ENCODE assay signal across 25 mouse cellular contexts in the genomic region with DNA sequence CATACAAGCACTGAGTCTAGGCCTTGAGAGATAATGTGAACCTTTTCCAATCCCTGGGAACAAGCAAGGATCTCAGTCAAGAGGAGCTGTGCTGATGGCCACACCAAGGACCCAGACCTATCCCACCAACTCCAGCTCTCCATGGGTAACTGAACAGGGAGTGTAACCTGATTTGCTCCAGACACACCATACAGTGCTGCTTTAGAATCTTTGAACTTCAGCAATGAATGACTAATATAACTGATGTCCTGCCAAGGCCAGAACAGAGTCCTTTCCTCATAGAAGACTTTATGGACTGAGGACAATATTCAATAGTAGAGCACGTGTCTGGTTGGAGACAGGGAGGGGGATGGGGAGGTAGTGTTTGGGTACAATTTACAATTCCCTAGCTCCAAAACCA. TPM values are rescaled to one million over a fixed set of nuclear protein-coding genes. Genes with fewer than 3 reads are reported as not detected.
DNase-seq lines count a peak whose midpoint lies in the region; ATAC-seq and TF ChIP-seq lines count a peak whose summit lies in the region.
"Had no signal": no experiment of that assay in that cellular context is flagged by ENCODE, and none has a peak within 500 bp of the region (broad histone marks: within the 10 kb centered on the region; RNA-seq: fewer than 3 reads in every experiment).

No protein-coding gene starts in this region.

- H3K9ac ChIP-seq in heart, embryonic 13.5 days: no peak overlapping the region
- H3K9ac ChIP-seq in kidney, embryonic 14.5 days (ENCODE audit: low read depth, low read length): no peak overlapping the region
- H3K9ac ChIP-seq in intestine, embryonic 15.5 days: no peak overlapping the region
- no peak overlapping the region for H3K9ac ChIP-seq in kidney, postnatal 0 days (ENCODE audit: low read depth, low read length)
- H3K9ac ChIP-seq: embryonic facial prominence, embryonic 12.5 days; forebrain, postnatal 0 days; hindbrain, embryonic 14.5 days; liver, embryonic 14.5 days; lung, embryonic 15.5 days; midbrain, embryonic 15.5 days; neural tube, embryonic 12.5 days had no signal

- WGBS in heart, embryonic 13.5 days: 26% methylated on average over 1 of the region's 1 CpGs
- 65% methylated on average over 1 of the region's 1 CpGs for WGBS in kidney, embryonic 14.5 days
- WGBS in intestine, embryonic 15.5 days: 42% methylated on average over 1 of the region's 1 CpGs
- 54% methylated on average over 1 of the region's 1 CpGs for WGBS in kidney, postnatal 0 days

- peak overlapping the region; percentile 36; the same call in 1 of the 2 replicates for H3K27ac ChIP-seq in heart, embryonic 13.5 days (replicated peaks)
- H3K27ac ChIP-seq in kidney, embryonic 14.5 days (ENCODE audit: low read depth, low read length): no peak overlapping the region
- H3K27ac ChIP-seq in intestine, embryonic 15.5 days: no peak overlapping the region
- no peak overlapping the region for H3K27ac ChIP-seq in kidney, postnatal 0 days
- H3K27ac ChIP-seq: embryonic facial prominence, embryonic 12.5 days; heart, adult 2 months; hindbrain, embryonic 14.5 days; layer of hippocampus, adult 2 months; liver, embryonic 14.5 days; lung, embryonic 15.5 days; midbrain, embryonic 15.5 days; neural tube, embryonic 12.5 days had no signal

- no peaks in the 10 kb centered on the region for H3K27me3 ChIP-seq in heart, embryonic 13.5 days (replicated peaks)
- H3K27me3 ChIP-seq in kidney, embryonic 14.5 days (ENCODE audit: control insufficient read depth, insufficient read depth, low read length): no peaks in the 10 kb centered on the region
- no peaks in the 10 kb centered on the region for H3K27me3 ChIP-seq in intestine, embryonic 15.5 days (replicated peaks)
- no peaks in the 10 kb centered on the region; the same call in 1 of the 2 replicates for H3K27me3 ChIP-seq in kidney, postnatal 0 days (ENCODE audit: insufficient read depth, low read length)
- H3K27me3 ChIP-seq: embryonic facial prominence, embryonic 12.5 days; lung, embryonic 15.5 days; megakaryocyte, embryonic 14.5 days; midbrain, embryonic 15.5 days; neural tube, embryonic 12.5 days had no signal

- H3K4me3 ChIP-seq in heart, embryonic 13.5 days: no peak overlapping the region
- no peak overlapping the region for H3K4me3 ChIP-seq in kidney, embryonic 14.5 days (ENCODE audit: low read length)
- no peak overlapping the region for H3K4me3 ChIP-seq in intestine, embryonic 15.5 days (replicated peaks)
- H3K4me3 ChIP-seq in kidney, postnatal 0 days (replicated peaks; ENCODE audit: low read depth, low read length): no peak overlapping the region
- H3K4me3 ChIP-seq: embryonic facial prominence, embryonic 12.5 days; heart, adult 2 months; layer of hippocampus, adult 2 months; lung, embryonic 15.5 days; midbrain, embryonic 15.5 days; neural tube, embryonic 12.5 days had no signal

- no peaks in the 10 kb centered on the region for H3K9me3 ChIP-seq in heart, embryonic 13.5 days
- H3K9me3 ChIP-seq in kidney, embryonic 14.5 days (ENCODE audit: control insufficient read depth, low read length): no peaks in the 10 kb centered on the region
- H3K9me3 ChIP-seq in intestine, embryonic 15.5 days: no peaks in the 10 kb centered on the region
- H3K9me3 ChIP-seq in kidney, postnatal 0 days (replicated peaks; ENCODE audit: low read length): no peaks in the 10 kb centered on the region
- H3K9me3 ChIP-seq: embryonic facial prominence, embryonic 12.5 days; lung, embryonic 15.5 days; megakaryocyte, embryonic 14.5 days; midbrain, embryonic 15.5 days; neural tube, embryonic 12.5 days had no signal

- TF ChIP-seq CTCF in kidney, postnatal 0 days (IDR thresholded peaks at IDR 0.05; ENCODE audit: low read depth): no peak

- no peak for DNase-seq in heart, postnatal 4 days
- DNase-seq in kidney, adult 9 months: peak; percentile 88
- DNase-seq in kidney, postnatal 0 days (ENCODE audit: low spot score): no peak
- DNase-seq: cerebellum, adult 18-20 months; cerebellum, postnatal 25 days; forebrain, postnatal 0 days; gastrocnemius, postnatal 25 days; heart, adult 2 months; lung, postnatal 36 days; right cerebral cortex, postnatal 14 days; spleen, adult 18-20 months; thymus, postnatal 25 days had no signal

- peaks cover 48% of the 10 kb centered on the region for H3K4me1 ChIP-seq in heart, embryonic 13.5 days
- H3K4me1 ChIP-seq in kidney, embryonic 14.5 days (ENCODE audit: control insufficient read depth, insufficient read depth, low read length): peaks cover 15% of the 10 kb centered on the region; the same call in 1 of the 2 replicates
- peaks cover 8% of the 10 kb centered on the region; the same call in 1 of the 2 replicates for H3K4me1 ChIP-seq in intestine, embryonic 15.5 days (replicated peaks)
- peaks cover 13% of the 10 kb centered on the region for H3K4me1 ChIP-seq in kidney, postnatal 0 days (replicated peaks; ENCODE audit: insufficient read depth, low read length)

- no peak for ATAC-seq in heart, embryonic 13.5 days (ENCODE audit: extremely low read depth, insufficient number of reproducible peaks, low FRiP score, low TSS enrichment)
- ATAC-seq in kidney, embryonic 14.5 days (ENCODE audit: low FRiP score, low TSS enrichment): no peak
- peak; percentile 71 for ATAC-seq in intestine, embryonic 15.5 days
- peak; percentile 60 for ATAC-seq in kidney, postnatal 0 days (replicated peaks; ENCODE audit: low FRiP score, low read depth)
- no peak for ATAC-seq in cerebellum, adult (ENCODE audit: insufficient number of reproducible peaks, low FRiP score, low TSS enrichment)
- ATAC-seq: forebrain, postnatal 0 days; inflammation-experienced regulatory T-cells, adult 6 months; midbrain, embryonic 15.5 days had no signal

- no peak overlapping the region for H3K4me2 ChIP-seq in heart, embryonic 13.5 days
- no peak overlapping the region for H3K4me2 ChIP-seq in kidney, embryonic 14.5 days (replicated peaks; ENCODE audit: low read depth, low read length)
- H3K4me2 ChIP-seq in intestine, embryonic 15.5 days (replicated peaks): no peak overlapping the region
- H3K4me2 ChIP-seq in kidney, postnatal 0 days (ENCODE audit: low read length): no peak overlapping the region
- H3K4me2 ChIP-seq: embryonic facial prominence, embryonic 12.5 days; hindbrain, embryonic 14.5 days; lung, embryonic 15.5 days; midbrain, embryonic 15.5 days; neural tube, embryonic 12.5 days had no signal

- H3K36me3 ChIP-seq in heart, embryonic 13.5 days: no peaks in the 10 kb centered on the region
- H3K36me3 ChIP-seq in kidney, embryonic 14.5 days (ENCODE audit: control insufficient read depth, insufficient read depth, low read length): no peaks in the 10 kb centered on the region
- no peaks in the 10 kb centered on the region for H3K36me3 ChIP-seq in intestine, embryonic 15.5 days
- no peaks in the 10 kb centered on the region for H3K36me3 ChIP-seq in kidney, postnatal 0 days (ENCODE audit: insufficient read depth, low read length)
- H3K36me3 ChIP-seq: embryonic facial prominence, embryonic 12.5 days; lung, embryonic 15.5 days; midbrain, embryonic 15.5 days; neural tube, embryonic 12.5 days had no signal

RNA-seq across cellular contexts. Expression of a gene that starts 14.2 kb away (rescaled TPM):
- 23.7 and 23.9 TPM in 2 replicates for polyA plus RNA-seq in heart, embryonic 13.5 days (2015; fragmentation: Nextera tagmentation; extraction: Ambion mirVana)
- 10 to 100 TPM; 92.5 to 97.5 TPM for total RNA-seq in heart, postnatal 4 days (2021)
- 21.5 and 42.4 TPM in 2 replicates for polyA plus RNA-seq in kidney, embryonic 14.5 days (2014; fragmentation: Nextera tagmentation; extraction: Ambion mirVana)
- polyA plus RNA-seq in intestine, embryonic 15.5 days (2015; fragmentation: Nextera tagmentation; extraction: Ambion mirVana): 25.0 and 26.0 TPM in 2 replicates
- polyA plus RNA-seq in kidney, postnatal 0 days (2015; fragmentation: Nextera tagmentation; extraction: Ambion mirVana): 24.9 and 27.6 TPM in 2 replicates

RNA-seq across cellular contexts. Expression of a gene that starts 20.1 kb away (rescaled TPM):
- 9.2 TPM in 2 replicates for polyA plus RNA-seq in heart, embryonic 13.5 days (2015; fragmentation: Nextera tagmentation; extraction: Ambion mirVana)
- 10 to 100 TPM; 13.9 to 14.6 TPM for total RNA-seq in heart, postnatal 4 days (2021)
- 5.5 and 5.9 TPM in 2 replicates for polyA plus RNA-seq in kidney, embryonic 14.5 days (2014; fragmentation: Nextera tagmentation; extraction: Ambion mirVana)
- polyA plus RNA-seq in intestine, embryonic 15.5 days (2015; fragmentation: Nextera tagmentation; extraction: Ambion mirVana): 34.6 and 36.4 TPM in 2 replicates
- polyA plus RNA-seq in kidney, postnatal 0 days (2015; fragmentation: Nextera tagmentation; extraction: Ambion mirVana): 60.0 and 66.9 TPM in 2 replicates
- polyA plus RNA-seq: inflammation-experienced regulatory T-cells, adult 6 months had no signal

RNA-seq across cellular contexts. Expression of a gene that starts 56.5 kb away (rescaled TPM):
- polyA plus RNA-seq in heart, embryonic 13.5 days (2015; fragmentation: Nextera tagmentation; extraction: Ambion mirVana): 362 and 387 TPM in 2 replicates
- 100 to 1,000 TPM; 211 to 213 TPM for total RNA-seq in heart, postnatal 4 days (2021)
- polyA plus RNA-seq in kidney, embryonic 14.5 days (2014; fragmentation: Nextera tagmentation; extraction: Ambion mirVana): 639 and 654 TPM in 2 replicates
- 480 and 508 TPM in 2 replicates for polyA plus RNA-seq in intestine, embryonic 15.5 days (2015; fragmentation: Nextera tagmentation; extraction: Ambion mirVana)
- 429 and 450 TPM in 2 replicates for polyA plus RNA-seq in kidney, postnatal 0 days (2015; fragmentation: Nextera tagmentation; extraction: Ambion mirVana)

RNA-seq across cellular contexts. Expression of a gene that starts 56.6 kb away (rescaled TPM):
- 12.7 and 14.3 TPM in 2 replicates for polyA plus RNA-seq in heart, embryonic 13.5 days (2015; fragmentation: Nextera tagmentation; extraction: Ambion mirVana)
- 10 to 100 TPM; 17.1 to 18.6 TPM for total RNA-seq in heart, postnatal 4 days (2021)
- polyA plus RNA-seq in kidney, embryonic 14.5 days (2014; fragmentation: Nextera tagmentation; extraction: Ambion mirVana): 12.3 and 13.1 TPM in 2 replicates
- 15.2 and 16.6 TPM in 2 replicates for polyA plus RNA-seq in intestine, embryonic 15.5 days (2015; fragmentation: Nextera tagmentation; extraction: Ambion mirVana)
- polyA plus RNA-seq in kidney, postnatal 0 days (2015; fragmentation: Nextera tagmentation; extraction: Ambion mirVana): 14.6 and 15.5 TPM in 2 replicates

Comparison
In these comparisons a context has a peak if more than half of its experiments do, and no peak if none do; other contexts are left out.
1. ATAC-seq: peak in intestine, embryonic 15.5 days (single experiment) and kidney, postnatal 0 days (single experiment); none in heart, embryonic 13.5 days (single experiment), kidney, embryonic 14.5 days (single experiment) and cerebellum, adult (single experiment).